Mouse (Mus musculus) duodenum, adult 2 months (tissue): ENCODE data around the gene Ssty1. TPM values are rescaled to one million over a fixed set of nuclear protein-coding genes. Genes with fewer than 3 reads are reported as not detected.

Experiments
- polyA plus RNA-seq: library from polyadenylated mRNA; depleted of rRNA; stranded (reverse); fragments of >200 nt; gene quantifications from 2 replicates; pipeline ENCODE4 v1.2.3, GENCODE M21; 2012; ENCODE audit warnings: low replicate concordance; rRNA removed

The Ssty1 gene
- polyA plus RNA-seq: not detected in 2 replicates

GRCm38 (mm10) chrY:18088816-18089215 lies at the start of gene Ssty1:
Ssty1 (plus strand) TSS chrY:18089116.

GRCm38 (mm10) chrY:18061712-18062111 lies 27.2 kb upstream of the Ssty1 start, which contains the start of gene Gm21764:
Gm21764 (minus strand) TSS chrY:18061812.

Other genes starting within 250 kb of the Ssty1 start
- gene Gm21904, start 242.8 kb upstream of the Ssty1 start, polyA plus RNA-seq: not detected in 2 replicates
- gene Gm20772, start 214.4 kb upstream of the Ssty1 start, polyA plus RNA-seq: not detected in 2 replicates
- gene Gm20831, start 214.4 kb upstream of the Ssty1 start, polyA plus RNA-seq: not detected in 2 replicates
- not detected in 2 replicates for gene Srsy, start 151.8 kb upstream of the Ssty1 start, polyA plus RNA-seq
- gene Gm21764, start 27.3 kb upstream of the Ssty1 start, polyA plus RNA-seq: not detected in 2 replicates